Mouse (Mus musculus): ENCODE results near the gene Kif3b. TPM values are rescaled to one million over a fixed set of nuclear protein-coding genes. Genes with fewer than 3 reads are reported as not detected.
A peak's percentile ranks its signal among the peaks of the same experiment; 100 is the strongest.

The Kif3b gene
- polyA plus RNA-seq, 1 experiment from 2014 or later, result 4.8 TPM

GRCm38 (mm10) chr2:153345454-153346220 is 54.4 kb downstream of the Kif3b start, which contains the start of gene Asxl1:
Gene Asxl1 (plus strand): TSS chr2:153345829.
- peaks cover 22% of the 10 kb centered on the region for H3K4me1 ChIP-seq (ENCODE audit: insufficient read depth)
- no peak for TF ChIP-seq CTCF (IDR thresholded peaks at IDR 0.05; ENCODE audit: low read depth)

GRCm38 (mm10) chr2:153346221-153347182 is 55.3 kb downstream of the Kif3b start:
- Histone ChIP-seq H3K4me2 (peak overlapping the region; percentile 85), H3K9me3 (ENCODE audit: low read depth, low read length) (no peaks in the 10 kb centered on the region), H3K36me3 (ENCODE audit: insufficient read depth) (peaks cover 14% of the 10 kb centered on the region; the same call in 1 of the 2 replicates), H3K9ac (peak overlapping the region; percentile 99), H3K4me3 (ENCODE audit: low read depth, low read length) (peak overlapping the region; percentile 86), H3K27ac (ENCODE audit: low read depth) (peak overlapping the region; percentile 99), H3K27me3 (ENCODE audit: insufficient read depth, low read length) (no peaks in the 10 kb centered on the region), H3K4me1 (ENCODE audit: insufficient read depth) (peaks cover 22% of the 10 kb centered on the region)
- peak; percentile 60 for ATAC-seq (ENCODE audit: insufficient read depth)
- WGBS, result under 1% methylated on average over 55 of the region's 76 CpGs
- TF ChIP-seq CTCF (IDR thresholded peaks at IDR 0.05; ENCODE audit: low read depth), result no peak
- DNase-seq, result peak; percentile 91

More at GRCm38 (mm10) chr2:153345454-153346220, 54.4 kb downstream of the Kif3b start, which contains the start of gene Asxl1:
- H3K9ac ChIP-seq, result peak within 1 kb of the TSS; percentile 99
- WGBS, result under 1% methylated on average over 77 of the region's 79 CpGs
- peaks cover 14% of the 10 kb centered on the region; the same call in 1 of the 2 replicates for H3K36me3 ChIP-seq (ENCODE audit: insufficient read depth)
- H3K9me3 ChIP-seq (ENCODE audit: low read depth, low read length), result no peaks in the 10 kb centered on the region
- peak within 1 kb of the TSS; percentile 85 for H3K4me2 ChIP-seq
- DNase-seq (peak; percentile 98), ATAC-seq (ENCODE audit: insufficient read depth) (peak; percentile 97)
- peak within 1 kb of the TSS; percentile 86 for H3K4me3 ChIP-seq (ENCODE audit: low read depth, low read length)
- no peaks in the 10 kb centered on the region for H3K27me3 ChIP-seq (ENCODE audit: insufficient read depth, low read length)
- peak within 1 kb of the TSS; percentile 99 for H3K27ac ChIP-seq (ENCODE audit: low read depth)

GRCm38 (mm10) chr2:153347183-153347781 is 56.1 kb downstream of the Kif3b start:
- Histone ChIP-seq H3K27me3 (ENCODE audit: insufficient read depth, low read length) (no peaks in the 10 kb centered on the region), H3K4me2 (peak overlapping the region; percentile 85), H3K9ac (peak overlapping the region; percentile 99), H3K36me3 (ENCODE audit: insufficient read depth) (peaks cover 13% of the 10 kb centered on the region), H3K4me3 (ENCODE audit: low read depth, low read length) (peak overlapping the region; percentile 86), H3K9me3 (ENCODE audit: low read depth, low read length) (no peaks in the 10 kb centered on the region), H3K27ac (ENCODE audit: low read depth) (peak overlapping the region; percentile 99), H3K4me1 (ENCODE audit: insufficient read depth) (peaks cover 22% of the 10 kb centered on the region)
- DNase-seq, result peak; percentile 37
- ATAC-seq (ENCODE audit: insufficient read depth), result no peak
- no peak for TF ChIP-seq CTCF (IDR thresholded peaks at IDR 0.05; ENCODE audit: low read depth)
- WGBS, result 2% methylated on average over 9 of the region's 9 CpGs

- H3K9me3 ChIP-seq (ENCODE audit: low read depth, low read length), result no peaks in the 10 kb centered on the region
- peaks cover 18% of the 10 kb centered on the region for H3K36me3 ChIP-seq (ENCODE audit: insufficient read depth)
- H3K4me1 ChIP-seq (ENCODE audit: insufficient read depth), result peaks cover 22% of the 10 kb centered on the region
- H3K4me2 ChIP-seq, result peak overlapping the region; percentile 85
- H3K27ac ChIP-seq (ENCODE audit: low read depth), result peak overlapping the region; percentile 99; the same call in 1 of the 2 replicates
- no peaks in the 10 kb centered on the region for H3K27me3 ChIP-seq (ENCODE audit: insufficient read depth, low read length)
- TF ChIP-seq CTCF (IDR thresholded peaks at IDR 0.05; ENCODE audit: low read depth), result no peak
- H3K9ac ChIP-seq, result peak overlapping the region; percentile 99
- peak overlapping the region; percentile 86 for H3K4me3 ChIP-seq (ENCODE audit: low read depth, low read length)
- DNase-seq (no peak), ATAC-seq (ENCODE audit: insufficient read depth) (no peak)
- WGBS, result 50% methylated on average over 6 of the region's 6 CpGs
These were observed 57.1 kb downstream of the Kif3b start for GRCm38 (mm10) chr2:153348100-153348831.

GRCm38 (mm10) chr2:153350552-153351181 is 59.5 kb downstream of the Kif3b start:
- ATAC-seq (ENCODE audit: insufficient read depth), result no peak
- Histone ChIP-seq H3K4me2 (peak overlapping the region; percentile 46), H3K9ac (no peak overlapping the region), H3K36me3 (ENCODE audit: insufficient read depth) (peaks cover 37% of the 10 kb centered on the region), H3K4me3 (ENCODE audit: low read depth, low read length) (0 out of 2 replicates have a peak overlapping the region, but pooled peaks have one; percentile 0), H3K9me3 (ENCODE audit: low read depth, low read length) (no peaks in the 10 kb centered on the region), H3K27me3 (ENCODE audit: insufficient read depth, low read length) (no peaks in the 10 kb centered on the region), H3K4me1 (ENCODE audit: insufficient read depth) (peaks cover 22% of the 10 kb centered on the region), H3K27ac (ENCODE audit: low read depth) (peak overlapping the region; percentile 51)
- no peak for TF ChIP-seq CTCF (IDR thresholded peaks at IDR 0.05; ENCODE audit: low read depth)
- WGBS, result 18% methylated on average over 6 of the region's 6 CpGs
- DNase-seq, result peak; percentile 9

- no peak overlapping the region for H3K27ac ChIP-seq (ENCODE audit: low read depth)
- peaks cover 71% of the 10 kb centered on the region for H3K36me3 ChIP-seq (ENCODE audit: insufficient read depth)
- H3K4me2 ChIP-seq, result no peak overlapping the region
- H3K27me3 ChIP-seq (ENCODE audit: insufficient read depth, low read length), result no peaks in the 10 kb centered on the region
- DNase-seq (no peak), ATAC-seq (ENCODE audit: insufficient read depth) (no peak)
- H3K4me3 ChIP-seq (ENCODE audit: low read depth, low read length), result no peak overlapping the region
- no peak overlapping the region for H3K9ac ChIP-seq
- peaks cover 10% of the 10 kb centered on the region; the same call in 1 of the 2 replicates for H3K4me1 ChIP-seq (ENCODE audit: insufficient read depth)
- WGBS, result 75% methylated on average over 2 of the region's 2 CpGs
- TF ChIP-seq CTCF (IDR thresholded peaks at IDR 0.05; ENCODE audit: low read depth), result no peak
- H3K9me3 ChIP-seq (ENCODE audit: low read depth, low read length), result no peaks in the 10 kb centered on the region
These were observed 63.4 kb downstream of the Kif3b start for GRCm38 (mm10) chr2:153354648-153355047.

Data from lung, embryonic 14.5 days (tissue).